Mouse (Mus musculus) liver, embryonic 14.5 days (tissue): ENCODE results near the gene Crybb3. TPM values are rescaled to one million over a fixed set of nuclear protein-coding genes. Genes with fewer than 3 reads are reported as not detected.
A peak's percentile ranks its signal among the peaks of the same experiment; 100 is the strongest.

Experiments
- ATAC-seq: fragments of 200-750 bp; cut with Nextera tagmentation; 2 replicates; pipeline ENCODE4 v1.8.0; 2017; ENCODE audit warnings: moderate number of reproducible peaks, mild to moderate bottlenecking, moderate library complexity; ENCODE audit not compliant: insufficient read depth
- DNase-seq, 3 experiments: peaks; one replicate each; pipeline ENCODE4 v3.0.0-alpha.2; 2012 to 2013; ENCODE audit warnings: low read depth in 3 of 3, low spot score in 3 of 3
- H3K27ac ChIP-seq: fragments of 300-500 bp; sonication (generic); 2 replicates; pipeline ENCODE4 v1.5.1; 2014; ENCODE audit warnings: moderate library complexity, mild to moderate bottlenecking, control low read depth, inconsistent platforms
- H3K27me3 ChIP-seq: fragments of 300-500 bp; sonication (generic); 2 replicates; pipeline ENCODE4 v1.6.1; 2014; ENCODE audit warnings: mild to moderate bottlenecking, low read length, moderate library complexity; ENCODE audit not compliant: control insufficient read depth, insufficient read depth
- H3K36me3 ChIP-seq: fragments of 300-500 bp; sonication (generic); replicated peaks from 2 replicates; pipeline ENCODE4 v1.6.1; 2014; ENCODE audit warnings: low read depth; ENCODE audit not compliant: control insufficient read depth, insufficient read depth
- H3K4me1 ChIP-seq, 2 experiments: fragments of 200-500 bp in 1 of 2; fragments of 300-500 bp in 1 of 2; sonication (generic) in 1 of 2; replicated peaks; 2 replicates each; pipeline ENCODE4 v1.6.1; 2012 to 2014; ENCODE audit warnings: antibody characterized with exemption in 1 of 2, inconsistent platforms in 1 of 2, low read length in 1 of 2; ENCODE audit not compliant: control insufficient read depth in 2 of 2, insufficient read depth in 2 of 2
- H3K4me2 ChIP-seq: fragments of 300-500 bp; sonication (generic); 2 replicates; pipeline ENCODE4 v1.6.1; 2014; ENCODE audit warnings: low read depth, mild to moderate bottlenecking, control low read depth, moderate library complexity
- H3K4me3 ChIP-seq, 2 experiments: fragments of 200-500 bp in 1 of 2; fragments of 300-500 bp in 1 of 2; sonication (generic) in 1 of 2; 2 replicates each; pipeline ENCODE4 v1.5.1; 2012 to 2014; ENCODE audit warnings: low read depth in 2 of 2, low read length in 2 of 2, mild to moderate bottlenecking in 2 of 2, control low read depth in 1 of 2, inconsistent platforms in 1 of 2, moderate library complexity in 1 of 2; ENCODE audit not compliant: insufficient read depth in 1 of 2
- H3K9ac ChIP-seq: fragments of 300-500 bp; sonication (generic); replicated peaks from 2 replicates; pipeline ENCODE4 v1.6.1; 2014; ENCODE audit warnings: mild to moderate bottlenecking, control low read depth, moderate library complexity
- H3K9me3 ChIP-seq: fragments of 300-500 bp; sonication (generic); 2 replicates; pipeline ENCODE4 v1.6.1; 2016; ENCODE audit warnings: low read length, mixed read lengths; ENCODE audit not compliant: control insufficient read depth
- CTCF ChIP-seq: IDR thresholded peaks from 2 replicates; pipeline ENCODE4 v1.5.1; 2016; ENCODE audit warnings: antibody characterized with exemption, low read depth, control low read depth
- EP300 ChIP-seq: IDR thresholded peaks from 2 replicates; pipeline ENCODE4 v1.6.1; 2016; ENCODE audit warnings: antibody characterized with exemption, low read depth
- WGBS: fragments of 180-500 bp; shearing (Covaris S2); extraction: QIAGEN DNeasy Blood & Tissue Kit; methylation state at CpG from one replicate; pipeline ENCODE4 v1.1.7; 2014; ENCODE audit not compliant: insufficient replicate concordance; 5-methylcytosine and 5-hydroxymethylcytosine counted together
- polyA plus RNA-seq, 2 experiments: library from polyadenylated mRNA; depleted of rRNA in 1 of 2; stranded (reverse) in 1 of 2; unstranded in 1 of 2; fragments of >200 nt; fragmentation: Nextera tagmentation in 1 of 2; extraction: Ambion mirVana in 1 of 2; gene quantifications; 2 replicates each; pipeline versions ENCODE4 v1.2.1 to v1.2.3; 2012 to 2014

Gene Crybb3
- polyA plus RNA-seq, 2 experiments, result 0.06 TPM; not detected in 1

DNA sequence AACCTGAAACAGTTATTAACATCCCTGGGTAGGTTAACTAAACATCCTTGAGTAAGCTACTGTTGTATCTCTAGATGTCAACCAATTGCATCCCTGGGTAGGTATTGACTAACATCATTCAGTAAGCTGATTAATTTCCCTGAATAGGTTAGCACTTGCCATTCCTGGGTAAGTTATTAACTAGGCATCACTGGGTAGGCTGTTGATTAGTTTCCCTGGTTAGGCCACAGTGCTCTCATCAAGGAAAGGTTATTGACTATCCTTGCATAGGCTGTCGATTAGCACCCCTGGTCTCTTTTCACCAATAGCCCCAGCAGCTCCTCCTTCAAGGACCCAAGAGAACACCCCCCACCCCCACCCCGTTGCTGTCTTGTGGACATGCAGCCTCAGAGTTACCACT lies 4.5 kb upstream of the Crybb3 start:
- Histone ChIP-seq H3K36me3 (no peaks in the 10 kb centered on the region), H3K27ac (no peak overlapping the region), H3K4me1 (no peaks in the 10 kb centered on the region), H3K9ac (no peak overlapping the region), H3K4me3 (no peak overlapping the region), H3K9me3 (no peaks in the 10 kb centered on the region), H3K4me2 (no peak overlapping the region), H3K27me3 (no peaks in the 10 kb centered on the region)
- DNase-seq, result no peak
- TF ChIP-seq EP300 (no peak), CTCF (no peak)
- ATAC-seq, result no peak
- WGBS, result 41% methylated on average over 2 of the region's 2 CpGs

DNA sequence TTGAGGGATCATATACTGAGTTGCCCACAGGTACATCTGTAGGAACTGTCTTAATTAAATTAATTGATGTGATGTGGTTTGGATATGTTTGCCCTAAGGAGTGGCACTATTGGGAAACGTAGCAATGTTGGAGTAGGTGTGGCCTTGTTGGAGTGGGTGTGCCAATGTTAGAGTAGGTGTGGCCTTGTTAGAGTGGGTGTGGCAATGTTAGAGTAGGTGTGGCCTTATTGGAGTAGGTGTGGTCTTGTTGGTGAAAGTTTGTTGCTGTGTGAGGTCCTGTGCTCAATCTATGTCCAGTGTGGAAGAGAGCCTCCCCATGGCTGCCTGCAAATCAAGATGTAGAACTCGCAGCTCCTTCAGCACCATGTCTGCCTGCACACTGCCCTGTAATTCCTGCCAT lies 2.9 kb upstream of the Crybb3 start:
- ATAC-seq (no peak), DNase-seq (no peak)
- H3K27ac ChIP-seq, result no peak overlapping the region
- no peaks in the 10 kb centered on the region for H3K4me1 ChIP-seq
- TF ChIP-seq EP300 (no peak), CTCF (no peak)
- H3K9ac ChIP-seq, result no peak overlapping the region
- no peaks in the 10 kb centered on the region for H3K27me3 ChIP-seq
- H3K9me3 ChIP-seq, result no peaks in the 10 kb centered on the region
- H3K4me2 ChIP-seq, result no peak overlapping the region
- 44% methylated on average over 2 of the region's 2 CpGs for WGBS
- H3K36me3 ChIP-seq, result no peaks in the 10 kb centered on the region
- no peak overlapping the region for H3K4me3 ChIP-seq

GRCm38 (mm10) chr5:113082356-113083168 lies 1.2 kb upstream of the Crybb3 start:
- no peak for TF ChIP-seq CTCF
- TF ChIP-seq EP300, result no peak
- Histone ChIP-seq H3K27me3 (no peaks in the 10 kb centered on the region), H3K4me3 (no peak overlapping the region), H3K9me3 (no peaks in the 10 kb centered on the region), H3K9ac (no peak overlapping the region), H3K4me1 (no peaks in the 10 kb centered on the region), H3K4me2 (no peak overlapping the region), H3K36me3 (no peaks in the 10 kb centered on the region), H3K27ac (no peak overlapping the region)
- no peak for DNase-seq
- ATAC-seq, result no peak
- 45% methylated on average over 19 of the region's 19 CpGs for WGBS

- Histone ChIP-seq H3K27ac (no peak overlapping the region), H3K27me3 (no peaks in the 10 kb centered on the region), H3K36me3 (no peaks in the 10 kb centered on the region), H3K9ac (no peak overlapping the region), H3K4me3 (no peak overlapping the region), H3K4me1 (no peaks in the 10 kb centered on the region), H3K9me3 (no peaks in the 10 kb centered on the region), H3K4me2 (no peak overlapping the region)
- TF ChIP-seq CTCF, result no peak
- WGBS, result 61% methylated on average over 9 of the region's 9 CpGs
- ATAC-seq (no peak), DNase-seq (no peak)
These were observed 364 bp downstream of the Crybb3 start for GRCm38 (mm10) chr5:113081020-113081419.

DNA sequence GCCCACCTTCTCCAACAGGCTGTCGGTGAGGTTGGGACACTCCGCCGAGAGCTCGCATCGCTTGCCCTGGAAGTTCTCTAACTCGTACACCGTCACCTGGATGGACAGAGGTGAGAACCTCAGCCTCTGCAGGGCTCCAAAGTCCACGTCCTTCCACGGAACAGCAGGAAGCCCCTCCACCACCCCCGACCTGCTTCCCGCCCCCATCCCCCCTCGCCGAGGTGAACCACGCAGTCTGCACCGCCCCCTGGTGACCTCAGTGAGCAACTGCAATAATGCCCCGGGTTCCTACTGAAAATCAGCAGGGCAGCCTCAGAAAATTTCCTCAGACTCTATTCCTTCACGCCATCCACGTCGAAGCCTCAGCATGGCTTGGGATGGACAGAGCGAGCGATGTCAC lies 1.6 kb downstream of the Crybb3 start:
- no peak overlapping the region for H3K9ac ChIP-seq
- TF ChIP-seq CTCF (peak; percentile 63), EP300 (no peak)
- no peaks in the 10 kb centered on the region for H3K36me3 ChIP-seq
- DNase-seq (no peak), ATAC-seq (no peak)
- 24% methylated on average over 21 of the region's 21 CpGs for whole genome bisulfite sequencing
- H3K27me3 ChIP-seq, result no peaks in the 10 kb centered on the region
- H3K4me1 ChIP-seq, result no peaks in the 10 kb centered on the region
- no peak overlapping the region for H3K4me3 ChIP-seq
- H3K9me3 ChIP-seq, result no peaks in the 10 kb centered on the region
- H3K4me2 ChIP-seq, result no peak overlapping the region
- H3K27ac ChIP-seq, result no peak overlapping the region
